Mouse (Mus musculus): ENCODE results near the gene Nek10. TPM values are rescaled to one million over a fixed set of nuclear protein-coding genes. Genes with fewer than 3 reads are reported as not detected.

Nek10 gene
- total and polyA plus RNA-seq, 2 experiments from 2014 or later, result 0.28 to 1.3 TPM

DNA sequence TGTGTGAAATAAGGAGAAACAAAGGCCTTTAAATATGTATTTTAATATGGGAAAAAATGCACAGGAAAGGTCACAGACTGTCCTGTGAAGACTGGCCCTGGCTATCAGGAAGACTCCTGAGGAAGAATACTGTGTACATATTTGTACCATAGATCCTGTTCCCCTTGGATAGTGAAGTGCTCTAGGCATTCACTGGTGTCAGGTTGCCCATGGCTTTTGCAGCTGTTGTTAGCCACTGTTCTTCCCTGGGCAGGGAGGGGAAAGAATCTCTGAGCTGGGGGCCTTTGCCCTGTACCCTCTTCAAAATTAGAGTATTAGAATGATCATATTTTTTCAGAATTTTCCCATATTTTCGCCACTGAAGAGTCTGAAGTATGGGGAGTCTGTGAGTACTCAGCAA, 30.3 kb downstream of the Nek10 start:
- DNase-seq (ENCODE audit: low spot score), result no peak
- TF ChIP-seq CTCF (IDR thresholded peaks at IDR 0.05), result no peak
- Histone ChIP-seq H3K4me2 (ENCODE audit: low read depth, low read length, poor library complexity, severe bottlenecking) (no peak overlapping the region), H3K36me3 (ENCODE audit: insufficient read depth, low read length) (no peaks in the 10 kb centered on the region), H3K4me3 (ENCODE audit: low read depth, low read length) (no peak overlapping the region), H3K9me3 (ENCODE audit: low read length) (no peaks in the 10 kb centered on the region), H3K4me1 (ENCODE audit: insufficient read depth, low read length) (no peaks in the 10 kb centered on the region), H3K27me3 (ENCODE audit: insufficient read depth, low read length) (no peaks in the 10 kb centered on the region), H3K9ac (replicated peaks; ENCODE audit: low read length, poor library complexity, severe bottlenecking) (no peak overlapping the region), H3K27ac (ENCODE audit: low read depth, low read length) (no peak overlapping the region)
- no peak for ATAC-seq (ENCODE audit: low FRiP score)
- WGBS, result 87% methylated on average over 1 of the region's 1 CpGs

DNA sequence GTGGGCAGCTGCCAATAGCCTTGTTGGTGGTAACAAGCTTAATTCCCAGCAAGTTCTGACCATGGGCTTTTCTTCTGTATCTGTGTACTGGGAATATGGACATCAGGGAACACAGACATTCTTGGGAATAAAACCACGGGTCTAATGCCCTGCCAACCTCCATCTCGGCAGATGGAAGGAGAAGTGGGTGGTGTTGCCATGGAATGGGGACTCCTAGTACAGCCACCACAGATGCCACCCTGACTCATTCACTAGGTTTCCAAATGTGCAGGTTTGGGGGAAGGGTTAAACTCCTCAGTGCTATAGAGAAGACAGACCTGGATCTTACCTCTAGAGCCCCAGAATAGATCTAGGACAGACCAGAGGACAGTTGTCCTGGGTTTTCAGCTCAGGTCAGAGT, 31.1 kb downstream of the Nek10 start:
- Histone ChIP-seq H3K9ac (replicated peaks; ENCODE audit: low read length, poor library complexity, severe bottlenecking) (no peak overlapping the region), H3K4me1 (ENCODE audit: insufficient read depth, low read length) (no peaks in the 10 kb centered on the region), H3K4me3 (ENCODE audit: low read depth, low read length) (no peak overlapping the region), H3K9me3 (ENCODE audit: low read length) (no peaks in the 10 kb centered on the region), H3K4me2 (ENCODE audit: low read depth, low read length, poor library complexity, severe bottlenecking) (no peak overlapping the region), H3K27ac (ENCODE audit: low read depth, low read length) (no peak overlapping the region), H3K27me3 (ENCODE audit: insufficient read depth, low read length) (no peaks in the 10 kb centered on the region), H3K36me3 (ENCODE audit: insufficient read depth, low read length) (no peaks in the 10 kb centered on the region)
- ATAC-seq (ENCODE audit: low FRiP score) (no peak), DNase-seq (ENCODE audit: low spot score) (no peak)
- TF ChIP-seq CTCF (IDR thresholded peaks at IDR 0.05), result no peak
- WGBS, result 83% methylated on average over 2 of the region's 2 CpGs

DNA sequence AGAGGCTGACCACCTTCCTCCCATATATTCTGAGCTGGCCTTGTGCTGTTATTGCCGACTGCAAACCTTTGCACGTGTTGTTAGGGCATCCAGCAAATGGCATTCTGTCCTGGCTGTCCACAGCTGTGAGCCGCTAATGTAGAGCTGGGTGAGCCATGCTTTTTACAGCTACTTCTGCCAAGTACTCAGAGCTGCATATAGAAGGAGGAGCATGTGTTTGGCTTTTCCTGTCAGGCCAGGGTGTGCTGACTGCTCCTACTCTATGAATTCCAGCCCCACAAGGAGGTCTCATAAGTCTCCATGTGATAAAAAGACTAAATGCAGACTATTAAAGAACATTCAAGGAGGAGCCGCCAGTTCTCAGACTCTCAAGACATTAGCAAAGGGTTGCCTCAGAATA, 34.4 kb downstream of the Nek10 start:
- Histone ChIP-seq H3K9me3 (ENCODE audit: low read length) (no peaks in the 10 kb centered on the region), H3K27me3 (ENCODE audit: insufficient read depth, low read length) (no peaks in the 10 kb centered on the region), H3K4me3 (ENCODE audit: low read depth, low read length) (no peak overlapping the region), H3K27ac (ENCODE audit: low read depth, low read length) (no peak overlapping the region), H3K36me3 (ENCODE audit: insufficient read depth, low read length) (no peaks in the 10 kb centered on the region), H3K9ac (replicated peaks; ENCODE audit: low read length, poor library complexity, severe bottlenecking) (no peak overlapping the region), H3K4me1 (ENCODE audit: insufficient read depth, low read length) (no peaks in the 10 kb centered on the region), H3K4me2 (ENCODE audit: low read depth, low read length, poor library complexity, severe bottlenecking) (no peak overlapping the region)
- no peak for TF ChIP-seq CTCF (IDR thresholded peaks at IDR 0.05)
- ATAC-seq (ENCODE audit: low FRiP score) (no peak), DNase-seq (ENCODE audit: low spot score) (no peak)
- WGBS, result 80% methylated on average over 4 of the region's 4 CpGs

DNA sequence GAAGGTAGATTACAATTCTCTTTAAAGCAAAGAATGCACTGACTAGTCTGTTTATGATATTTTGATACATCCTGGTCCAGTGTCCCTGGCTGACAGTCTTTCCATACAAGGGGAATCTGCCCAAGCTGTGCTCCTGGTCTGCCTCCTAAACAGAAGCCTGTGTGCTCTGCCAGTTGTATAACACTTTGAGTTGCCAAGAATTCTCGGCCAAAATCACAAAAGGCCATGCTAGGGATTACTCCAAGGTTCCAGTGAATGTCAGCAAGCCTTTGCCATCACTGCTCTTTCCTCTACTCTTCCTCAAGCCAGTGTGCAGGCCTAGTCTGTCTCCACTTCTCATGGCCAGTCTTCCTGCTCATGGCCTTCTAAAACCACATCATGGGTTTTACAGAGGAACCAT, 34.9 kb downstream of the Nek10 start:
- DNase-seq (ENCODE audit: low spot score), result no peak

DNA sequence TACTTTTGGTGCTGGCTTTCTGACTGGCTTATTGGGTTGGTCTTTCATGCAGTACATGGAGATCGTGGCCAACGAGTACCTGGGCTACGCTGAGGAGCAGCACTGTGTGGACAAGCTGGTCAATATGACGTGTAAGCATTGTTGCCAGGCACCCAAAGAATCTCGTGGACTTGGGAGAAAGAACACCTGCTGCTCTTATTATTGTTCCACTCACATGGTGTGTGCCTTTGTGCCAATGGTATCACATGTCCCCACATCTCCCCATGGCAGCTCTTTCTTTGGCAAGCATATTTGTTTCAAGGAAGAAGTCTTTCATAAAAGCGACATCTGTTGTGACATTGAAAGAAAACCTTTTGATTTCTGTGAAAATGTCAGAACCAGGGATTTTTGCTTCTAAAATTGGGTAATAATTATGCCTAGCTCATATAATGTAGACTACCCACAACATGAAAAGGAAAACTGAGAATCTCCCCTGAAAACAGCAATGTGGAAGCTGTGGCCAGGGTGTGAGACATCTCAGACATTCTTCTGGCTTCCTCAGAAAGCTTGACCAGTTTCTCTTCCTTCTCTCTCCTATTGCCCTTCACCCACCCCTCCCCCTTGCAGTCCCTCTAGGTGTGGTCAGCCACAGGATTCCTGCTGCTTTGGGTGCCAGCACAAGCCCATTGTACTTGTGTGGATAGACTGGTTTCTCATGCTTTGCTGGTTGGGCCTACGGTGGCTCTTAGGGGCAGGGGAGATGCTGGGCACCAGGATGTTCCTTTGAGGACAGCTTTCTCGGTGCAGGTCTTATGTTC, 39.7 kb downstream of the Nek10 start:
- Histone ChIP-seq H3K4me3 (ENCODE audit: low read depth, low read length) (no peak overlapping the region), H3K4me1 (ENCODE audit: insufficient read depth, low read length) (no peaks in the 10 kb centered on the region), H3K9ac (replicated peaks; ENCODE audit: low read length, poor library complexity, severe bottlenecking) (no peak overlapping the region), H3K27ac (ENCODE audit: low read depth, low read length) (no peak overlapping the region), H3K36me3 (ENCODE audit: insufficient read depth, low read length) (no peaks in the 10 kb centered on the region), H3K27me3 (ENCODE audit: insufficient read depth, low read length) (no peaks in the 10 kb centered on the region), H3K9me3 (ENCODE audit: low read length) (no peaks in the 10 kb centered on the region), H3K4me2 (ENCODE audit: low read depth, low read length, poor library complexity, severe bottlenecking) (no peak overlapping the region)
- DNase-seq (ENCODE audit: low spot score), result no peak
- TF ChIP-seq CTCF (IDR thresholded peaks at IDR 0.05), result no peak
- no peak for ATAC-seq (ENCODE audit: low FRiP score)
- 77% methylated on average over 8 of the region's 8 CpGs for whole genome bisulfite sequencing

More for the DNA sequence above, 34.9 kb downstream of the Nek10 start:
- no peak overlapping the region for H3K4me3 ChIP-seq (ENCODE audit: low read depth, low read length)
- no peak for ATAC-seq (ENCODE audit: low FRiP score)
- WGBS, result 56% methylated on average over 1 of the region's 1 CpGs
- H3K9ac ChIP-seq (replicated peaks; ENCODE audit: low read length, poor library complexity, severe bottlenecking), result no peak overlapping the region
- H3K36me3 ChIP-seq (ENCODE audit: insufficient read depth, low read length), result no peaks in the 10 kb centered on the region
- no peak overlapping the region for H3K4me2 ChIP-seq (ENCODE audit: low read depth, low read length, poor library complexity, severe bottlenecking)
- H3K27ac ChIP-seq (ENCODE audit: low read depth, low read length), result no peak overlapping the region
- no peak for TF ChIP-seq CTCF (IDR thresholded peaks at IDR 0.05)
- no peaks in the 10 kb centered on the region for H3K27me3 ChIP-seq (ENCODE audit: insufficient read depth, low read length)
- no peaks in the 10 kb centered on the region for H3K4me1 ChIP-seq (ENCODE audit: insufficient read depth, low read length)
- H3K9me3 ChIP-seq (ENCODE audit: low read length), result no peaks in the 10 kb centered on the region

DNA sequence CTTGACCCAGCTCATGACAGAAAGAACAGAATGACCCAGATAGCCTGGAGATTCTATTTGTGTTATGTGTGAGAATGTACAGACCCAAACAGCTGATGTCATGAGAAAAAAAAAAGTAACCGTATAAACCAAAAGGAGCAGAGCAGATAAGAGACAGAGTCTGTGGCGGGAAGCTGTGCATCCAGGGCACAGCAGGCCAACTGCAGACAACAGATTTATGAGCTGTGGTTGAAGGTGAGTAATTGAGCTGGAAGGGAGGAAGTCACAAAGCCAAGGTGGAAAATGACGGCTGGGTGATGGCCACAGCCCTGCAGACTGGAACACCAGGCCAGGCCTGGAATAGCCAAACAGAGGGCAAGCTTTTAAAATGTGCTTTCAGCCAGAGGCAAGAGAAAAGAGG, 49.6 kb downstream of the Nek10 start:
- no peaks in the 10 kb centered on the region for H3K9me3 ChIP-seq (ENCODE audit: low read length)
- H3K27ac ChIP-seq (ENCODE audit: low read depth, low read length), result no peak overlapping the region
- no peak overlapping the region for H3K9ac ChIP-seq (replicated peaks; ENCODE audit: low read length, poor library complexity, severe bottlenecking)
- H3K4me2 ChIP-seq (ENCODE audit: low read depth, low read length, poor library complexity, severe bottlenecking), result no peak overlapping the region
- no peak for TF ChIP-seq CTCF (IDR thresholded peaks at IDR 0.05)
- 68% methylated on average over 3 of the region's 3 CpGs for WGBS
- no peak overlapping the region for H3K4me3 ChIP-seq (ENCODE audit: low read depth, low read length)
- ATAC-seq (ENCODE audit: low FRiP score) (no peak), DNase-seq (ENCODE audit: low spot score) (no peak)
- no peaks in the 10 kb centered on the region for H3K4me1 ChIP-seq (ENCODE audit: insufficient read depth, low read length)
- H3K36me3 ChIP-seq (ENCODE audit: insufficient read depth, low read length), result no peaks in the 10 kb centered on the region
- H3K27me3 ChIP-seq (ENCODE audit: insufficient read depth, low read length), result no peaks in the 10 kb centered on the region
